Mouse (Mus musculus) megakaryocyte, embryonic 14.5 days (primary cell): Measurements from ENCODE around the gene Caml.

ENCODE experiments used
- FLI1 ChIP-seq: IDR thresholded peaks from 2 replicates; pipeline ENCODE4 v1.6.1; 2012; ENCODE audit warnings: low read length, inconsistent platforms, mixed read lengths
- GATA1 ChIP-seq: IDR thresholded peaks from 3 replicates; pipeline ENCODE4 v1.6.1; 2012; ENCODE audit warnings: mixed read lengths, low read length, inconsistent platforms, borderline replicate concordance

- TF ChIP-seq GATA1: no peak
- TF ChIP-seq FLI1: no peak
Measured at GRCm38 (mm10) chr13:55592512-55593253, 30.1 kb upstream of the Caml start.
